Mouse (Mus musculus) embryonic fibroblast, embryonic 13.5 days (primary cell): ENCODE results near the gene Romo1. TPM values are rescaled to one million over a fixed set of nuclear protein-coding genes. Genes with fewer than 3 reads are reported as not detected.

Source experiments
- H3K27ac ChIP-seq: 2 replicates; pipeline ENCODE4 v1.5.1; 2012; ENCODE audit warnings: low read length, control low read depth, inconsistent platforms; ENCODE audit not compliant: insufficient read depth
- H3K4me1 ChIP-seq: 2 replicates; pipeline ENCODE4 v1.6.1; 2011; ENCODE audit warnings: low read length; ENCODE audit not compliant: control insufficient read depth, insufficient read depth
- H3K4me3 ChIP-seq: 2 replicates; pipeline ENCODE4 v1.5.1; 2011; ENCODE audit warnings: mild to moderate bottlenecking, control low read depth, low read length; ENCODE audit not compliant: insufficient read depth
- CTCF ChIP-seq: IDR thresholded peaks from 2 replicates; pipeline ENCODE4 v1.5.1; 2011; ENCODE audit warnings: mild to moderate bottlenecking, control low read depth, low read length, moderate library complexity, borderline replicate concordance; ENCODE audit not compliant: insufficient read depth
- POLR2A ChIP-seq: IDR thresholded peaks from 2 replicates; pipeline ENCODE4 v1.6.1; 2011; ENCODE audit warnings: low read depth, mild to moderate bottlenecking, control low read depth, low read length, moderate library complexity
- polyA plus RNA-seq: library from polyadenylated mRNA; stranded (reverse); fragments of >200 nt; gene quantifications from 2 replicates; pipeline ENCODE4 v1.2.4, GENCODE M21; 2011; ENCODE audit warnings: low read depth; ENCODE audit not compliant: missing spikeins, insufficient read length

Gene Romo1
- polyA plus RNA-seq, 1 experiment = 185 TPM

DNA sequence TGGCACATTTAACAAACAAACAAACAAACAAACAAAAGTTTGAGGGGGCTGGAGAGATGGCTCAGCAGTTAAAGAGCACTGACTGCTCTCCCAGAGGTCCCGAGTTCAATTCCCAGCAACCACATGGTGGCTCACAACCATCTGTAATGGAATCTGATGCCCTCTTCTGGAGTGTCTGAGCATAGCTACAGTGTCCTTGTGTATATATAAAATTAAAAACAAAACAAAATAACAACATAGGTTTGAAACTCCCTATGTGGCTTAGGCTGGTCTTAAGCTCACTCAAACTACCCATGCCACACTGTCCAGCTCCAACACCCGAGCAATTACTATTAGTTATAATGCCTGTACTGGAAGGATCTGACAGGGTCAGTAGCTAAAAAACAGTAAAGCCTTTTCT is 1.0 kb upstream of the Romo1 start:
- Histone ChIP-seq H3K4me3 (peak overlapping the region; percentile 67), H3K27ac (no peak overlapping the region), H3K4me1 (no peaks in the 10 kb centered on the region)
- no peak for TF ChIP-seq CTCF
- no peak for TF ChIP-seq POLR2A

DNA sequence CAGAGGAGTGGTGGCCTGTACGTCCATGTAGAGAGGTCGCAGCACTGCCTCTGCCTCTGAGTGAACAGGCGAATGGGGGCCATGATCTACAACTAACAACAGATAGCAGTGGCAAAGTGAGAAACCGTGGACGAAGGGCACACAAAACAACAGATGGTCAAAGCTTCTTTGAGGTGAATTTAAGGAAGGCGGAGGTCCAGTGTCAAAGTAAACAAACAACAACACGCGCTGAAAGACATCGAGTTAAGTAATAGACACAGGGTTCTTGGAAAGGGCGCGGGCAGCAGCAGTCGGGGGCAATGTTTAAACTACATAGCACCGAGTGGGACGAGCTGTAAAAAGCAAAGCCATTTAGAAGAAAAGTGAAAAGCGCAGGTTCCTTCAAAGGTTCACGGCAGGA is 472 bp upstream of the Romo1 start:
- no peak for TF ChIP-seq POLR2A
- no peaks in the 10 kb centered on the region for H3K4me1 ChIP-seq
- peak overlapping the region; percentile 67 for H3K4me3 ChIP-seq
- H3K27ac ChIP-seq = peak overlapping the region; percentile 14

DNA sequence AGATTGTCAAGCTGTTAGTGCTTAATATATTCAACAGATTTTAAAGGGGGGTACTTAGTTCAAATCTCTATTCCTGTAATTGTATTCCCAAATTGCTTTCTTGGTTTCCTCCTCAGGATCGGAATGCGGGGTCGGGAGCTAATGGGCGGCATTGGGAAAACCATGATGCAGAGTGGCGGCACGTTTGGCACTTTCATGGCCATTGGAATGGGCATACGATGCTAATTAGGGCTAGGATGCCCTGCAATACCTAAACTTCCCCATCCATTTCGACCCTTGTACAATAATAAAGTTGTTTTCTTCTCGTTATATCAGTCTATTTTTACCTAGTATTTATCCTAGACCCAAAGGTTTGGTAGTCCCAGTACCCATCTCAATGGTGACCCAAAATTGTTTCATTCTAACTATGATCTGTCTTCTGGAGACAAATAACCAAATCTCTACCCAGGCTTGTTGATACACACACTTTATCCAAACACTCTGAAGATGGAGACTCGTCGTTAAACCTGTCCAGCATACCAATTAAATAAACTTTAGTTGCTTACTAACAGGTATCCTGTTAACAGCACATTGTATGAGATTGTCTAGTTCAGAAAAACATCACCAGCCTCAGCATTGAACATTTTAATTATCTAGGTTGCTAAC is 1.8 kb downstream of the Romo1 start:
- H3K27ac ChIP-seq = no peak overlapping the region
- TF ChIP-seq CTCF (no peak), POLR2A (no peak)
- no peaks in the 10 kb centered on the region for H3K4me1 ChIP-seq
- H3K4me3 ChIP-seq = peak overlapping the region; percentile 30; the same call in 1 of the 2 replicates

DNA sequence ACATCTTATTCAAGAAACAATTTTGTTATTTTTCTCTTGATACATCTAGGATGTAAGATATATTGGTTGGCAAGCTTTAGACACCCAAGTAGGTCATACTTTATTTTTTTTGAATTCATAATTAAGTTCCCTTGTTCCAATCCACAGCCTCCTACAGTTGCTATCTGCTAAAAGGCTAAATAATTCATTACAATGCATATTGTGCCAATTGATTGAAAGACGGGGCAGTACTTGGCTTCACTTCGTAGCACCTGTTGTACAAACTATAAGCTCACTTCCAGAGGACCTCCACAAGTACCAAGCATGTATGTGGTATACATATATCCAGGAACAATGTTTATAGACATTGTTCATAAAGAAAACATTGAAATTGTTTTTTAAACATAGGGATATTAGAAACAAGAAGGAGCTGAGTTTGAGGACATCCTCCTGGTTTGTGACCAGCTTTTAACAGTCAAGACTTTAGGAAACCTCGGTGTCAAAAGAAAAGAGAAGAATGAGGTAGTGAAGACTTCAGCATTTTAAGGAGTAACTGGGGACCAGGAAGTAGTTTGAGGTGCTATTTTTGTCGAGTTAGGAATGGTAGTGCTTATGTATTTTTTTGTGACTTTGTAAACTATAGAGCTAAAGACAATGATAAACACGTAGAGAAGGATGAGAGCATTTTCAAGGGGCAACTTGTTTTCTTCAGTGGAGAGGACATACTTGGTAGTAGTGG is 2.6 kb downstream of the Romo1 start:
- Histone ChIP-seq H3K27ac (no peak overlapping the region), H3K4me3 (no peak overlapping the region), H3K4me1 (no peaks in the 10 kb centered on the region)
- TF ChIP-seq CTCF (no peak), POLR2A (no peak)

DNA sequence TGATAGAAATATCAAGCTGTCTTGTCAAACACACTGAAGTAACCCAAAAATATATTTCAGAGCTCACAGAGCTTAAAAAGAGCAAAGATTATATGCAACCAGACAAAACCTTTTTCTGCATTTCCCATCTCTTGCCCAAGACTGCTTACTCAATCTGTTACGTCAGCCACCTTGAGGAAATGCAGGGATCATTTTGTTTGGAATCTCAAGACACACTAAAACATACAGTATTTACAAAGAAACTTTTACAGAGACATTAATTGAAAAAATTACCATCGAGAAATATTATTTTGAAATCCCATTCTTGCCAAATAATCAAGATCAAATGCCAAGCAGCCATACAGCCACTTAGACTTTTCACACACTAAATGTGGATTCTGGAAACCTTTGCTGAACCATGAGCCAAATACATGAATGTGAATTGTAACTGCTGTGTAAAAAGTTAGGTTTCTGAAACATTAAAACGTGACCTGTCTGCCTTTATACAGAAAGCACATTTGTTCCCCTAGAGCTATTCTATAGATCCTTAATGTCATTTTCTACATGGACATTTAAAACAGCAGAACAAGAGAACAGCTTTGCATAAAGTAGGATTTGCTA is 3.6 kb downstream of the Romo1 start:
- Histone ChIP-seq H3K4me1 (no peaks in the 10 kb centered on the region), H3K4me3 (no peak overlapping the region), H3K27ac (no peak overlapping the region)
- TF ChIP-seq POLR2A = no peak
- no peak for TF ChIP-seq CTCF

DNA sequence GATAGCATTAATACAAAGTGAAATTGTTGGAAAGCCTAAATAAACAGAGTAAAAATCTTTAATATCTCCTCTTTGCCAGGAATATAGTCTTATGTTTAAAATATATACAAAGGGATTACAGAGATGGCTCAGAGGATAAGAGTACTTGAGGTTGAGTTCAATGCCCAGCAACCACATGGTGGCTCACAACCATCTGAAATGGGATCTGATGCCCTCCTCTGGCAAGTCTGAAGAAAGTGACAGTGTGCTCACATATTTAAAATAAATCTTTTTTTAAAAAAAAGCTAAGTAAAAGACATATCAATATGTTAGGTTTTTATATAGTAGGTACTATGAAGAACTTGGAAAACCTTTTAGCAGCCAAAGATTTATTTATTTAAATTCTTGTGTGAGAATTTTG is 7.7 kb downstream of the Romo1 start:
- Histone ChIP-seq H3K4me1 (no peaks in the 10 kb centered on the region), H3K4me3 (no peak overlapping the region), H3K27ac (no peak overlapping the region)
- TF ChIP-seq POLR2A (no peak), CTCF (no peak)

DNA sequence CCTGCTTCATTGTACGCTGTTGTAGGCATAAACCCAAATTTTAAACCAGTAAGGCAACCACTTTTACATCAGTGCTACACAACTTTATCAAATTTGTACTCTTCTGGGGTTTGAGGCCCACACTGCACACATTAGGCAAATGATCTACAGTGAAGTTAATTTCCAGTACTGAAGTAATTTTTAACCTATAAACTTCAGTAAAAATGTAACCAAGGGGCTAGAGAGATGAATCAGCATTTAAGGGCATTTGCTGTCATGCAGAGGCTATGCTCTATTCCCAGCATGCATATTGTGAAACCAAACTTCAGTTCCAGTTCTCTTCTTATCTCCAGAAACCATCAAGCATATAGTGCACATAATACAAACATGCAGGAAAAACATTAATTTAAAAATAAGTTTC is 21.6 kb downstream of the Romo1 start:
- H3K27ac ChIP-seq = no peak overlapping the region
- no peak overlapping the region for H3K4me3 ChIP-seq
- H3K4me1 ChIP-seq = no peaks in the 10 kb centered on the region
- TF ChIP-seq POLR2A = no peak
- no peak for TF ChIP-seq CTCF

DNA sequence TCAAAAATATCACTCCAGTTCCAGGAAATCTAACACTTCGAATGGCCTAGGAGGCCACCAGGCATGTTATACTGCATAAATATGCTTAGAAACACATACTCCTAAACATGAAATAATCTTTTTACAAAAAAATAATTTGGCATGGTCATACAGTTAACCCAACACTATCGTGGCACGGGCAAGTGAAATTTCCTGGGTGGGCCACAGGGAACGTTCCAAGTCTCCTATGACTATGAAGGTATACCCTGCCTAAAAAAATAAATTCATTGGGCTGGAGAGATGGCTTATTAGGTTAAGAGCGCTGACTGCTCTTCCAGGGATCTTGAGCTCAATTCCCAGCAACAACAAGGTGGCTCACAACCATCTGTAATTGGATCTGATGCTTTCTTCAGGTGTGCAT is 22.7 kb downstream of the Romo1 start:
- no peak for TF ChIP-seq CTCF
- TF ChIP-seq POLR2A = no peak

DNA sequence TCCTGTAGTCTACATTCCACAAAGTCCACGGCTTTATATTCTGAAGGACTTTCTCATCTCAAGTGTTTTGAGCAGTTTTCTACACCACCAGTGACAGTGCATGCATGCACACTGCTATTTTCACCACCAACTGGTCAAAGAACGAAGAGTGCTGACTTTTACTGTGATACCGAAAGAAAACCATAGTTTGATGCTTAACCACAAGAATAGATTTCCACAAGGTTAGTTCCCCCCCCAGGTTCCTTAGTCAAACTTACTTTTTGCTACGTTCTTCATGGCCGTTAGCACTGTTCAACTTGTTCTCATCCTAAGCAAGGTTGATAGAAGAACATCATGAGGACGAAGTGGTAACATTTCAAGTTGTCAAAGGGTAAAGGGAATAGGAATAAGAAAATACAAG is 33.2 kb downstream of the Romo1 start:
- Histone ChIP-seq H3K4me3 (peak overlapping the region; percentile 23; the same call in 1 of the 2 replicates), H3K4me1 (peaks cover 3% of the 10 kb centered on the region; the same call in 1 of the 2 replicates), H3K27ac (no peak overlapping the region)
- TF ChIP-seq POLR2A (no peak), CTCF (no peak)

More for the DNA sequence above, 22.7 kb downstream of the Romo1 start:
- Histone ChIP-seq H3K27ac (no peak overlapping the region), H3K4me3 (no peak overlapping the region), H3K4me1 (no peaks in the 10 kb centered on the region)

DNA sequence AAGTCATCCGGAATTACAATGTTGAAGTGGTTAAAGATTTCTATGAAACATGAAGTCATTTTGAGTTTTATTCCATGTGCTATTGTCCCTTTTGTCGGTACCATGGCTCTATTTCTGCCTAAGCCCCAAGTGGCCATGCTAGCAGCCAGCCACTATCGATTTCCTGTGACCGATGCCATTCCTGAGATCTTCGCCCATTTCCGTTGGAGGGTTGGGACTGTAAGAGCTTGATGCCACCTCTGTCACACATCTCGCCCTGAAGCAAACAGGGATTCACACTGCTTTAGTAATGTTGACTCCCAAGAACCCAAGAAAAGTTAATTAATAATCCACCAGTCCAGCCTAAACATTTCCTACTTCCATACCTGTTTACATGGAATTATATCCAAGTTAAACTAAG is 33.8 kb downstream of the Romo1 start:
- Histone ChIP-seq H3K4me3 (peak overlapping the region; percentile 27), H3K27ac (no peak overlapping the region), H3K4me1 (peaks cover 3% of the 10 kb centered on the region; the same call in 1 of the 2 replicates)
- no peak for TF ChIP-seq POLR2A
- no peak for TF ChIP-seq CTCF
